Mouse (Mus musculus) thymus, adult 2 months (tissue): Measurements from ENCODE around the gene Pgpep1l. TPM values are rescaled to one million over a fixed set of nuclear protein-coding genes. Genes with fewer than 3 reads are reported as not detected.

Source experiments
- DNase-seq: peaks from one replicate; pipeline ENCODE4 v3.0.0; 2021
- H3K27ac ChIP-seq: fragments of 200-500 bp; 2 replicates; pipeline ENCODE4 v1.5.1; 2012; ENCODE audit warnings: low read length, control low read depth; ENCODE audit not compliant: control insufficient read depth, insufficient read depth
- H3K27me3 ChIP-seq: fragments of 200-500 bp; 2 replicates; pipeline ENCODE4 v1.6.1; 2012; ENCODE audit warnings: mild to moderate bottlenecking, low read length, moderate library complexity, mixed read lengths; ENCODE audit not compliant: control insufficient read depth, insufficient read depth
- H3K36me3 ChIP-seq: fragments of 200-500 bp; 2 replicates; pipeline ENCODE4 v1.6.1; 2012; ENCODE audit warnings: mild to moderate bottlenecking, low read length, moderate library complexity; ENCODE audit not compliant: control insufficient read depth, insufficient read depth
- H3K4me1 ChIP-seq: fragments of 200-500 bp; replicated peaks from 2 replicates; pipeline ENCODE4 v1.6.1; 2012; ENCODE audit warnings: low read length; ENCODE audit not compliant: control insufficient read depth, insufficient read depth
- H3K4me3 ChIP-seq: fragments of 200-500 bp; 2 replicates; pipeline ENCODE4 v1.5.1; 2012; ENCODE audit warnings: mild to moderate bottlenecking, low read length, control low read depth, moderate library complexity; ENCODE audit not compliant: control insufficient read depth, insufficient read depth
- CTCF ChIP-seq: fragments of 200-500 bp; IDR thresholded peaks from 2 replicates; pipeline ENCODE4 v1.5.1; 2012; ENCODE audit warnings: mild to moderate bottlenecking, control low read depth, low read length, moderate library complexity, borderline replicate concordance; ENCODE audit not compliant: control insufficient read depth, poor library complexity, insufficient read depth; ENCODE audit errors: extremely low read depth
- POLR2A ChIP-seq: fragments of 200-500 bp; IDR thresholded peaks from 2 replicates; pipeline ENCODE4 v1.6.1; 2012; ENCODE audit warnings: mild to moderate bottlenecking, low read length, control low read depth, moderate library complexity; ENCODE audit not compliant: control insufficient read depth, poor library complexity, insufficient read depth; ENCODE audit errors: extremely low read depth
- whole genome bisulfite sequencing: fragments of 180-500 bp; shearing (Covaris S2); methylation state at CpG from one replicate; pipeline ENCODE4 v1.1.7; 2018; 5-methylcytosine and 5-hydroxymethylcytosine counted together
- polyA plus RNA-seq: library from polyadenylated mRNA; depleted of rRNA; stranded (reverse); fragments of >200 nt; gene quantifications from 2 replicates; pipeline ENCODE4 v1.2.3, GENCODE M21; 2012

Pgpep1l gene
- polyA plus RNA-seq, 1 experiment, result 1.5 TPM

DNA sequence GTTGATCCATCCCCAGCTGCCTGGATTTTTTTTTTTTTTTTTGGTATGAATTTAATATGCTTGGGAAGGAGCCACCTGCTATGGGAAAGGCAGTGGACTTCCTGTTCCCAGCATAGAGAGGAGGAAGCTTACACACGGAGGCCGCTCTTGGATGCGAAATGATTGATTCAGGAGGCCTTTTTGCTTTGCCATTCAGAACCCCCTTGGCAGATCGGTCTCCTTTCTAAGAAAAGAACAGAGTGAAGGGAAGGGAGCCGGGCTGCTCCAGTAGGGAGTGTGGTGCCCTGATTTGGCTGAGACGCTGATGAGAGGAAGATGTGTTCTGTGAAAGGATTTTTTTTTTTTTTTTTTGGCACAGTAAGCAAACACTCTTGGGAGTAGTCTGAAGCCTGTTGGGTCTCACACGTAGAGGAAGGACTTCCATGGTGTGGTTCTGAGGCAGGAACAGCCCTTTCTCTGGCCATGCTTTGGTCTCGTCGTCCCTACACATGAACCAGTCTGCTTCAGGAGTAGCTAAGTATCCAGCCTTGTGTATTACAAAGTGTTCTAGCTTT is 42.3 kb downstream of the Pgpep1l start:
- 59% methylated on average over 9 of the region's 9 CpGs for WGBS
- TF ChIP-seq POLR2A, result no peak
- no peak for TF ChIP-seq CTCF
- no peaks in the 10 kb centered on the region for H3K27me3 ChIP-seq
- DNase-seq, result no peak
- no peak overlapping the region for H3K4me3 ChIP-seq
- H3K4me1 ChIP-seq, result peaks cover 58% of the 10 kb centered on the region
- H3K27ac ChIP-seq, result no peak overlapping the region
- no peaks in the 10 kb centered on the region for H3K36me3 ChIP-seq

GRCm38 (mm10) chr7:68218879-68219278 is 45.2 kb downstream of the Pgpep1l start:
- WGBS, result 89% methylated on average over 11 of the region's 11 CpGs
- Histone ChIP-seq H3K36me3 (no peaks in the 10 kb centered on the region), H3K27me3 (no peaks in the 10 kb centered on the region)

GRCm38 (mm10) chr7:68215522-68216070 is 48.4 kb downstream of the Pgpep1l start:
- no peak for TF ChIP-seq POLR2A
- TF ChIP-seq CTCF, result no peak
- peaks cover 7% of the 10 kb centered on the region for H3K4me1 ChIP-seq
- no peak overlapping the region for H3K4me3 ChIP-seq
- H3K36me3 ChIP-seq, result no peaks in the 10 kb centered on the region
- no peak overlapping the region for H3K27ac ChIP-seq
- no peaks in the 10 kb centered on the region for H3K27me3 ChIP-seq
- WGBS, result 95% methylated on average over 18 of the region's 18 CpGs
- no peak for DNase-seq

More at GRCm38 (mm10) chr7:68218879-68219278, 45.2 kb downstream of the Pgpep1l start:
- Histone ChIP-seq H3K4me1 (peaks cover 36% of the 10 kb centered on the region), H3K4me3 (no peak overlapping the region), H3K27ac (no peak overlapping the region)
- no peak for TF ChIP-seq POLR2A
- TF ChIP-seq CTCF, result no peak
- no peak for DNase-seq

GRCm38 (mm10) chr7:68213842-68214241 is 50.2 kb downstream of the Pgpep1l start:
- no peaks in the 10 kb centered on the region for H3K27me3 ChIP-seq
- WGBS, result 85% methylated on average over 5 of the region's 5 CpGs
- H3K36me3 ChIP-seq, result no peaks in the 10 kb centered on the region
- no peak overlapping the region for H3K27ac ChIP-seq
- H3K4me3 ChIP-seq, result no peak overlapping the region
- TF ChIP-seq POLR2A, result no peak
- no peak for TF ChIP-seq CTCF
- 0 out of 2 replicates have a peak, but pooled peaks cover 2% of the 10 kb centered on the region for H3K4me1 ChIP-seq
- DNase-seq, result no peak

- DNase-seq, result no peak
- H3K36me3 ChIP-seq, result no peaks in the 10 kb centered on the region; the same call in 1 of the 2 replicates
- 97% methylated on average over 7 of the region's 7 CpGs for WGBS
- H3K27me3 ChIP-seq, result no peaks in the 10 kb centered on the region
- H3K4me1 ChIP-seq, result peaks cover 12% of the 10 kb centered on the region
- no peak overlapping the region for H3K4me3 ChIP-seq
- H3K27ac ChIP-seq, result no peak overlapping the region
- TF ChIP-seq POLR2A (no peak), CTCF (no peak)
These were observed 52.1 kb downstream of the Pgpep1l start for GRCm38 (mm10) chr7:68211883-68212282.

DNA sequence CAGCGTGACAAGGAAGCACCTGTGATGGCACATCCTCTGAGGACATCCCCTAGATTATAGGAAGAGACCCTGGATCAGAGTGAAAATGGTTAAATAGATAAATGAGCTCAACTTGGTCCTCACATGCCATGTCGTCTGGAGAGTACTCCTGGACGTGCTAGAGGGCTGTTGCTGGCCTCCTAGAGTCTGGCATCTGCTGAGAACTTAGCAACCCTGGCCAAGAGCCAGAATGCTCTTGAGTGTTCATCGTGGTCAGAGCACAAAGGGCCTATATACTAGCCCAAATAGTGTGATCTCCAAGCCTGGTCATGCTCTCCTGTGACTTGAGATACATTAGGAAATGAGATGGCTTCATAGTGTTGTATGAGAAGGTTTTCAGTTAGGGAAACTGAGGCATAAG is 53.6 kb downstream of the Pgpep1l start:
- no peak for TF ChIP-seq CTCF
- no peak for TF ChIP-seq POLR2A
- DNase-seq, result no peak
- Histone ChIP-seq H3K27ac (no peak overlapping the region), H3K4me3 (no peak overlapping the region), H3K27me3 (no peaks in the 10 kb centered on the region), H3K36me3 (no peaks in the 10 kb centered on the region; the same call in 1 of the 2 replicates), H3K4me1 (peaks cover 24% of the 10 kb centered on the region)
- WGBS, result 84% methylated on average over 4 of the region's 4 CpGs

GRCm38 (mm10) chr7:68209039-68209438 is 55.0 kb downstream of the Pgpep1l start:
- Histone ChIP-seq H3K36me3 (no peaks in the 10 kb centered on the region; the same call in 1 of the 2 replicates), H3K27ac (no peak overlapping the region), H3K27me3 (no peaks in the 10 kb centered on the region), H3K4me1 (peaks cover 28% of the 10 kb centered on the region), H3K4me3 (no peak overlapping the region)
- no peak for DNase-seq
- 37% methylated on average over 6 of the region's 6 CpGs for WGBS
- TF ChIP-seq POLR2A (no peak), CTCF (no peak)
